Mouse (Mus musculus): ENCODE measurements around the gene Thap4.

GRCm38 (mm10) chr1:93731880-93732281, 22.8 kb downstream of the Thap4 start:
- TF ChIP-seq POLR2A (IDR thresholded peaks at IDR 0.05; ENCODE audit: low read depth, low read length) (no peak), CTCF (IDR thresholded peaks at IDR 0.05; ENCODE audit: borderline replicate concordance, insufficient read depth, low read length) (no peak)
